Mouse (Mus musculus): ENCODE results near the gene Tgfbr3.
"Not testable (repeated sequence)": the region's sequence is repeated elsewhere in the genome, so short reads cannot be mapped to it uniquely, and the experiment has no call there.

The Tgfbr3 gene

DNA sequence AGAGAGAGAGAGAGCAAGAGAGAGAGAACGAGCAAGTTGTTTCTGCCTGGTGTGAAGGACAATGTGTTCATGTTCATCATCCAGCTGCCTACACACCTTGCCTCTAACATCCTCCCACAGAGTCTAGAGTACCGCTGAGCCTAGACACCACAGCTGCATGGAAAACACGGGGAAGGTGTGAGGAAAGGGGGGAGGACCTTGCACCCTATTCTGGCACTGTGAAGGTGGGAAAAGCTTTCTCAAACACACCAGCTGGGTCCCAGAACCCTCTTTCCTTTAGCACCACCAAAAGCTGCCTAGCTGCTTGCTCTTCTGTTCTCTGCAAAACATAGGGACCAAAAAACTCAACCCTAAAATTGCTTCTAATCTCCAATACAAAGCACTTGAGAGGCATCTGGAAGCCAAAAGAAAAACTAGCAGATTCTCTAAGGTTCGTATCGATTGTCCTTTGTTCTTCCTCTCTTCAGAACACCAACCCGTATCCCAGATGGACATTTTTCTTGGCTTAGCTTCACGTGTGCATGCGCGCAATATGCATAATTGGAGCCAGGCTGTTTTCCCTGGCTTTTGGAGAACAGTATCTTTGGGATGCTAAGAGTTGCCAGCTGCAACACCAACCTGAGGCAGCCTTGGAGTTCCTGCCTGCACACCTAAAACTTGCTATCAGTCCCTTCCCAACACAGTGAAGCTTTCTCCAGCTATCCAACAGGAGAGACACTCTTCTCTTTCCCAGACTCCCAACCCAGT lies 6.7 kb downstream of the Tgfbr3 start:
- no peak for DNase-seq (ENCODE audit: low spot score in 2 of 2)

DNA sequence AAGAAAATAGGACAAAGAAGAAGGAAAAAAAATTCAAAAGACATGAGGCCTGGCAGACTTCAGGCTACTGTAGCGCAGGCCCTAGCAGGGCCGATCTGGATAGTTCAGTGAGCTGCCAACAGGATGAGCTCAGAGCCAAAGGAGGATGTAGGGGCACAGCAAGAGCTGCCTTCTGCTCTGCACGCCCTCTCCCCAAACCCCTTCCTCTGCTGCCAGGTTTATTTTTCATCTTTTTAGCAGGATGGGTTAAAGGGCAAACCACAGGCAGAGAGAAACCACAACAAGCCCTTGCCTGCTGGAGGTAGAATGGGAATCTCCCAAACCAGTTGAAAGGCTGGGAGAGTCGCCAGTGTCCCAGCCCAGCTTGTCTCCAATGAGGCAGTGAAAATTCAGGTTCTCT lies 10.2 kb downstream of the Tgfbr3 start:
- DNase-seq (ENCODE audit: low spot score in 2 of 2), result no peak

DNA sequence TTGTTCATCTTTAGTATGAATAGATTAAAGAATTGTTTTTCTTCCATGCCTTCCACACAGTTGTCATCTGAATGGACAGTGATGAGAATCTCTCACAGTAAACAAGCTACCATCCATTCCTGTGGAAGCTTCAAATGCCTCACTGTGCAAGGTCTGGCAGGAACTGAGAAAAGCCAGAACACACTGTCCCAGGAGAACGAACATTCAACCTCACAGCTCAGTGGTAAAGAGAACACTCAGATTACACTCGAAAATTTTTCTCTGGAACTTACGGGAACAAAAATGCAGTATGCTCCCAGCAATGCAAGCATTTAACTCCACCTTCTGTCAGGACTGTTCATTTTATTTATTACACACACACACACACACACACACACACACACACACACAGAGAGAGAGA lies 13.2 kb downstream of the Tgfbr3 start:
- DNase-seq (ENCODE audit: low spot score in 2 of 2), result no peak

DNA sequence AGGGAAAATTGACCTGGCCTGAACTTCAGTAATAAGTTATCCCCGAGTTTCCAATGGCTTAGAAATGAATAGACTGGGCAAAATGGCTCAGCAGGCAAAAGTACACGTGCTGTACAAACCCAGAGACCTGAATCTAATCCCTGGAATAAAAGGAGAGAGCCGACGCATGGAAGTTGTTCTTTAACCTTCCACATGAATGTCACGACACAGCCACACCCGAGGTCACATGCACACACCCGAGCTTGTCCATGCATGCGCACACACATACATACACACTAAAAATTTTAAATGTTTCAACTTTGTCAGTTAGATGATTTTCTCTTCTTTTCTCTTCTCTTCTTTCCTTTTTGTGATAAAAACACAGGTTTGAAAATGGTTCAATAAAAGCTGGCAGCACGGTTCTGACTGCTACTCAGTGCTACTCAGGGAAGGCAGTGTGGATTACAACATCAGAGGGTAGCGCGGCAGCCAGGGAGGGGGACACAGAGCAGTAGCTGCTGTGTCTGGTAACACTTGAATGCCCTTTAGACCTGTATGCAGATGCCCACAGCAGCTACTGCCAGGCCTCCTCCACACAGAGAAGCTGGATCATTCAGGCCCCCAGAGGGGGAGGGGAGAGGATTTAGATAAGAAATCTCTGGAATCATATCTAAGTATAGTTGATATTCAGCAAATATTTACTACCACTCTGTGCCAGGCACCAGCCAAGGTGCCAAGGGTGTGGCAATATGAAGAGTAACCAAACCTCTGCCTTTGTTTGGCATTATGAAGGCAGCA lies 17.0 kb downstream of the Tgfbr3 start:
- no peak for DNase-seq (ENCODE audit: low spot score in 2 of 2)

DNA sequence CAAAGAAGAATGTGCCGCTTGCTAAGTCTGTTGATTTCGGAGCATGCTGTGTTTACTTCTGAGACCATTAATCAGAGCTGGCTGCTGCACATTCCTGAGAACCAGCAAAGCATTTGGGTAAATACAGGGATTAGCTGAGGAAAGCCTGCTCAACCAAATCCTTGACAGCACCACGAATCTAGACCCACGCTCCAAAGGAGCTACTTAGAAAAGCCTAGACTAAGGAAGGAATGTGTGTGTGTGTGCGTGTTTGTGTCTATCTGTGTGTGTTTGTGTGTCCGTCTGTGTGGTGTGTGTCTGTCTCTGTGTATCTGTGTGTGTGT lies 20.5 kb downstream of the Tgfbr3 start:
- no peak for DNase-seq (ENCODE audit: low spot score in 2 of 2)

DNA sequence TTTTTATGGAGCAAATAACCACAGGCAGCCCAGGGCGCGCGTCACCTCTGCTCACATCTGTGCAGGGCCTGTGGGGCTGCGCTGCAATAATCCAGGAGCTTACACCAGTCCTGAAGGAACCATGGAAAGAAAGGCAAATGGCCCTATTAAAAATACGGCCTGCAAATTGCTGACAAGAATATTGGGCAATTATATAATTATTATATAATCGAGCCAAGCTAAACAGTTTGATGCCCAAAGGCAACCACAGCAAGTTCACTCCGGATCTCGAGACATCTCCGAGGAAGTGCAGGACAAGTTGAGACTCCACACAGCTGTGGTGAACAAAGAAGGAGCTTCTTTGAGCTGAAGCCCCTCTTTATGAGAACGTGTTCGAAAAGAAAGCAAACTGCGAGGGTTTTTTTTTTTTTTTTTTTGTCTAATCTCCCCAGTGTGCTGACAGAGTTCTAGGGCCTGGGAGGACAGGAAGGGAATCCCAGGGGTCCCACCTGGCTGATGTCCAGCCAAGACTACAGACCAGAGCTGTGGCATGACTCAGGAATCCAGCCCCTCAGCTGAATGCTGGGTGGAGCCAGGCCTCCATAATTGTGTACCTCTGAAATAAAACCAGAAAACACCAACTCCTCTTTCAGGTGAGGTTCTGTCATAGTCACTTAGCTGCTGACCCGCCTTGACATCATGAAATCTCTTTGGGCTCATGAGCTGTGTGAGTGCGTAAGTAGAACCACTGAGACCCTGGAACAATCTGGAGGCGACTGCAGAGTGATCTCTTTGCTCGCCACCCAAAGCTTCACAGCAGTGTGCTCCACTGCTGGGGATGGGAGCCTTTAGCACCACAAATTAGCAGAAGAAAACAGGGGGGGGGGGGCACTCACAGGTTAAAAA lies 21.1 kb downstream of the Tgfbr3 start:
- DNase-seq (ENCODE audit: low spot score in 2 of 2), result no peak

DNA sequence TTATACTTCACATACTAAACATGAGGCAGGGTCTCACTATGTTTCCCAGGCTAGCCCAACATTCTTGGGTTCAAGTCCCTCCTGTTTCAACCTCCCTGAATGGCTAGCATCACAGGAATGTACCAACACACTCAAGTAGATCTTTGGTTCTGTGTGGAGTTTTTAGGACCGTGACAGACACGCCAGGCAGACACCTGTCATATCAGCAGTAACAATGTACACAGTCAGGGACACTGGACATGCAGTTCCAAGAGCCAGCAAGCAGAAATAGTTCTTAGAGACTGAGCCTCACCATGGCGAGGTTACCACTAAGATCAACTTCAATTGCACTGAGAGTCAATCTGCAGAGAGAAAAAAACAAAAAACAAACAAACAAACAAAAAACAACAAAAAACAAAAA lies 22.9 kb downstream of the Tgfbr3 start:
- no peak for DNase-seq (ENCODE audit: low spot score in 2 of 2)

DNA sequence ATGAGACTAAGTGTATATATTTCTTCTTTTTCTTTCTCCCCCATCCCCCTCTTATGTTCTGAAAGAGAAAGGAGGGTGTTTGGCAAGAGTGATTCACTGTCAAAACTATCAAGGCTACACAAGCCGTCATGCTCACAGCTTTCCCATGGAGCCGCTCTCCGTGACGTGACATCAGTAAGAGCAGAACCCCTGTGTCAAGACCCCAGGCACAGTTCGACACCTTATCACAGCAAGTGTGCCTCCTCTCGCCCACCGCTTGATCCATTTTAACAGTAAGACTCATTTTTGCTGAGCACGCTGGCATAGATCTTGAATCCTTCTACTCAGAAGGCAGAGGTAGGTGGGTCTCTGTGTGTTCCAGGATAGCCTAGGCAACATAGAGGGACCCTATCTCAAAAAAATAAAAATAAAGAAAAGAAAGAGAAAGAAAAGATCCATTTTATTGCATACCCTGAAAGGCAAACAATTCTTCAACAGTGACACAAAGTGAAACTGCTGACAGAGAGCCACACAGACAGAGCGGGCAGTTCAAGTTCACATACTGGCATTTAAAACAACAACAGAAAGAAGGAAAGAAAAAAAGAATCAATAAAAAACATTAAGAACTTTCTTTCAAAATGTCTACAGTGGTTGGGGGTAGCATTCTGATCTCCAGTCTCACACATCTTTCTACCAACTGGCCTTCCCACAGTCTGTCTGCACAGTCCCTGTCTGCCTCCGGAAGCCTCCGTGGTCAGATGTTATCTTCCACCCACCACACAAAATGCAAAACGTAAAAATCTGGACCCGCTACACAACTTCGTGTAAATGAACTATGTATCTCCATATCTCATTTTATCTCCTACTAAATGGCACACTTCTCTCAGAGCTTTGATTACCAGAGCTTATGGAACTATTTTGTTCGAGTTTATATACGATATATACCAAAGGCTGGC lies 24.7 kb downstream of the Tgfbr3 start:
- peak; percentile 22 for DNase-seq (ENCODE audit: low spot score in 2 of 2)

DNA sequence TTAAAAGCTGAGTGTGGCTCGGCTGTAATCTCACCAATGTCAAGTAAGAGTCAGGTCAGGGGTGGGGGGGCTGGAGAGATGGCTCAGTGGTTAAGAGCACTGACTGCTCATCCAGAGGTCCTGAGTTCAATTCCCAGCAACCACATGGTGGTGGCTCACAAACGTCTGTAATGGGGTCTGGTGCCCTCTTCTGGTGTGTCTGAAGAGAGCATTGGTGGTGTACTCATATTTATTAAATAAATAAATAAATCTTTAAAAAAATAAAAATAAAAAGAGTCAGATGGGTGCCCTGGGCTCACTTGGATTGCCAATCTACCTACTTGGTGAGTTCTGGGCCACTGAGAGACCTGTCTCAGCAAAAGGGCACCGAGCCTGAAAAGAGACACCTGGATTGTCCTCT lies 25.6 kb downstream of the Tgfbr3 start:
- no peak for DNase-seq (ENCODE audit: low spot score in 2 of 2)

DNA sequence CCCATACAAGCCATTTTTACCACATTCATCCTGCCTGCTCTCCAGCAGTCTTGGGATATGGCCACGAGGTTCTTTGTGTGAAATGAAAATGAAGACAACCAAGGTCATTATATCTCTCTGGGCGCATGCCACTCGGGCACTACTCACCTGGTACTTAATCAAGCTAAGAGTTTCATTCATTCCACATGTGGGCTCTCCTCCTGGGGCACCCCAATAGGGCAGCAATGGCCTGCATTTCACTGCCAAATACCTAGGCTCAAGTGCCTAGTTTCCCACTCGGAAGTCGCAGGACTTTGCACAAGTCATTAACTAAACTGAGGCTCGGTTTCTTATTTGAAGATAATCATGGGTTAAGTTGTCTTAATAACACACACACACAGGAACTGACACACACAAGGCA lies 27.5 kb downstream of the Tgfbr3 start:
- DNase-seq (ENCODE audit: low spot score in 2 of 2), result no peak

DNA sequence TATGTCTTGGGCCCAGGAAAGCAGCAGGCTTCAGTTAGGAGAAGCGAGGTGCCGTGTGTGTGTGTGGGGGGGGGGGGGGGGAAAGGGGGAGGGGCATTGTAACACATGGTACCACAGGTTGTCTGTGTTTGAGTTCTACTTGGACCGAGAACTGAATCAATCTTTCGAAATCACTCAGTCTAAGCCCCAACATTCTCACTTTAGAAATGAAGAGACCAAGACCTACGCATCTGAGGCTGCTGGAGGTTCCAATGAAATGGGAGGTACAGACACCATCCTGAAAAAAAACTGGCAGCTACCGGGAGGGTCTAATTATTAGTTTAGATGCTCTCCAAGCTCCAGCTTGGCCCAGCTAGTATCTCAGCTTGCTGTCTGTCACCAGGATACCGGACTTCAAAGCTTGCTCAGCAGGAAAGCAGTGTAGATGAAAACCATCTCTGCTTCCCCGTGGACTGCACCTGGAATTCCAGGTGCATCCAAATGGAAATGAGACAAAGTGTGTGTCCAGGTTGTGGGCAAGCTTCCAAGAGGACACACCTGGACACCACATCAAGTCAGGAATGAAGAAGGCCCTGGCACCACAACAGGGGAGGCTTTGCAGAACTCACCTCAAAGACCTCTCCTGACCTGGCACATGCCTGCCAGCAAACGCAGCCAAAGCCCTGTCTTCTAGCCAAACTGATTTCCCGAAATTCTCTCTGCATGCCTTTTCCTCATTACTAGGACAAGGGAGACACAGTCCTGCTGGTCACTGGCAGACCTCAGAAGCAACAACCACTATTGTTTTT lies 28.5 kb downstream of the Tgfbr3 start:
- DNase-seq (ENCODE audit: low spot score in 2 of 2), result no peak

DNA sequence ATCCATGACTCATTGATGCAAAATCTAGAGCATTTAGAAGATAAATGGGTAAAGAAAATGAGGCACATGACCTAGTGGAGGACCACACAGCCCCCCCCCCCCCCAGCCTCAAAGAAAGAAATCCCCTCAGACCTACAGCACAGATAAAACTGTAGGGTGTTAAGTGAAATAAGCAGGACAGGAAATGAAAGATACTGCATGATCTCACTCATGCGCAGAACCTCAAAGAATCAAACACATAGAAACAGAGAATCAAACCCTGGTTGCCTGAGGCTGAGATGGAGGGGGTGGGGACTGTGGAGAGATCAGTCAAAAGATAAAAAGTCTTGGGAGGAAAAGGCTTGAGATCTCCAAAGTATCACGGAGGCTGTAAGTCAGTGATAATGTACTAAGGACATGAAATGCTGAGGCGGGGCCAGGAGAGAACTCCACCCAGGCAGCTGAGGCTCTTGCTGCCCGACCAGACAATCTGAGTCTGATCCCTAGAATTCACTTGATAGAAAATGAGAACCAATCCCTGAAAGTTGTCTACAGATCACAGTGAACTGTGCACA lies 29.9 kb downstream of the Tgfbr3 start:
- DNase-seq (ENCODE audit: low spot score in 2 of 2), result no peak

DNA sequence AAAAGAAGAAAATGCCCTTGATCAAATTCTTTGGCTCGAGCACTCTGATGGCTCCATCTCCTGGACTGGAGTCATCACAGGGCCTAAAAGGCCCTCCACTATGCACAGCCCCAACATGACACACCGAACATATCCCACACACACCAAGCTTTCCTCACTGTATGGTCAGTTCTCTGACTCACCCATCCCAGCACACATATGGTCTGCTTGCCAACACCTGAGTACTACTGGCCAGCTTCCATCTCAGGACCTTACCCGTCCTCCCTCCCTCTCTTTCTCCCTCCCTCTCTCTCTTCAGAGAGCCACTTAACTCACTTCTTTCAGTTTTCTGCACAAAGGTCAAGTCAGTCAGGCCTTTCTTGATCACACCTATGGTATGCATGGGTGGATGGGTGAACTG lies 36.0 kb downstream of the Tgfbr3 start:
- DNase-seq (ENCODE audit: low spot score in 2 of 2), result no peak

DNA sequence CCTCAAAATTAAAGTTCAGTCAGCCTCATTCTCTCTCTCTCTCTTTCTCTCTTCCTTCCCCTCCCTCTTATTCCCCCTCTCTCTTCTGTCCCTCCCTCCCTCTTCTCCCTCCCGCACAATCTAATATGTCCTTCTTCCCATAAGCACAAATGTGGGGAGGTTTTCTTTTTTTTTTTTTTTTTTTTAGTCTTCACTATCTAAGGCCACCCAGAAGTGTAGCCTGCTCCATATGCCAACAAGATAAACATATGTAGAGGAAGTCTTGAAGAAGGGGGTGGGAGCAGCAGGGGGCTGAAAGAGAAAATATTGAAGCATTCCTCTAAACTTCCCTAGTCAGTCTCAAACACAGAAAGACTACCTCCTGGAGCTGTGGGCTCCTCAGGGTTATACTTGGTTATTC lies 37.0 kb downstream of the Tgfbr3 start:
- no peak for DNase-seq (ENCODE audit: low spot score in 2 of 2)

DNA sequence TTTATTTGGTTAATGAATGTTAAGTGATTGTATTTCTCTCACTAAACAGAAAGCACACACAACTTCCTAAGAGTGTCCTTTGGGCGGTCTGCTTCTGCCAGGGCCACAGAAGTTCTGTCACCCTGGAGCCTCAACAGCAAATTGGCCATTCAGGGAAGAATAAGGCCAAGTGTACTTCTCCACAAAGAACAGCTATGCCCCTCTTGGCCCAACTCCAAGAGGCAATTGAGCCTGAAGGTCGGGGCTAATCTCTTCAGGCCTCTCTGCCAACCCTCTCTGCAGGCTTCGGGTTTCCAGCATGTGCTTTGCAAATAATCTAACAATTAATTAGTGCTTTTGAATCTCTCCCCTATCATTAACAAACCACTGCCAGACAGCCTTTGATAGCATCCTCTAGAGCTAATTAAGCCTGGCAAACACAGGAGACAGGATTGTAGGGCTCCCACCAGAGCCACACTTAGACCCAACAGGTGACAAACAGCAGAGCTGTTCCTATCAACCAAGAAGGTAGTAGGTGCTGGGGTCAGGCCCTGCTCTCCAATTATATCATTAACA lies 37.6 kb downstream of the Tgfbr3 start:
- DNase-seq (ENCODE audit: low spot score in 2 of 2), result no peak

DNA sequence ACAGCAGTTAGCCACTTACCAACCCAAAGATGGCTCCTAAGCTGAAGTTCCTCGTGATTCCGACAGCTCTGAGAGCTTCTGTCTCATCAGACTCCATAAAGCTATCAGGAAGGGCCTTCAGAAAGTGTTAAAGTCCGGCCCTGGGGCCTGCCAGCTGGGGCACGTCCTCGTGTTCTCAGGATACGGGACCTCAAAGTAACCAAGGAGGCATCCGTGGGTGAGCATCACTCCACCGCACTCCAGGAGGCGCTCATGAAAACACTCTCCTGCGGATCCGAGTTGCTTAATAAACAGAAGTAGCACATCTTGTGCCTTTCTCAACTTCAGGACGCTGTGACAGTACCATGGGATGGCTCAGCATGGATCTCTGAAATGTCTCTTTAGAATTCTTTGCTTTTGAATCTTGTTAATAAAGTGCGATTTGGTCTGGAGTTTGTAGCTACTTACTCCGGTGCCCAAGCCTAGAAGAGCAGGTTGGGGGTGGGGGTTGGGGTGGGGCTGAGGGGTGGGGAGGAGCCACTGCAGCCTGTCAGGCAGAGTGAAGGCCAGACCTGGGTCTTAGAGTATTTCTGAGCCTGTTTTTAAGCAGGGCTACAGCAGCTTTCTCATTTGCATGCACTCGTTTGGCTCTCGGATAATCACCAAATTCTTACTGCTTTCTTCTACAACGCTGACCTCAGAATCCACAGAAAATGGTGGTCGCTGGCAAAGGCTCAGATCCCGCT lies 38.7 kb downstream of the Tgfbr3 start:
- DNase-seq (ENCODE audit: low spot score in 2 of 2), result no peak

DNA sequence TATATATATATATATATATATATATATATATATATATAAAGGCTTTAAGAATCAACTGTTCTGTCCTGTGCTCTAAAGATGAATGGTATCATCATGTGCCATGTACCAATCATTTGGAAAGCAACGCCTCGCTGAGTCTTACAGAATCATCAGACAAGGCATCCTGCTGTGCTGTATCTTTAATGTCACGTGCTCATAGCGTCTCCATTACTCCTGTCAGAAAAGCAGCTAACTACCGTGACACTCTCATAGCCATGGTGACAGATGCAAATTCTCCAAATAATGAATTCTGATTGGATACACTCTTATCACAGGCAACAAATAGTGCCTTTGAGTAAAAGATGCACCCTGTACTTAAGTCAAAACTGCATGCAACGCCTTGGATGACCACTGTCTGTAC lies 40.7 kb downstream of the Tgfbr3 start:
- no peak for DNase-seq (ENCODE audit: low spot score in 2 of 2)

DNA sequence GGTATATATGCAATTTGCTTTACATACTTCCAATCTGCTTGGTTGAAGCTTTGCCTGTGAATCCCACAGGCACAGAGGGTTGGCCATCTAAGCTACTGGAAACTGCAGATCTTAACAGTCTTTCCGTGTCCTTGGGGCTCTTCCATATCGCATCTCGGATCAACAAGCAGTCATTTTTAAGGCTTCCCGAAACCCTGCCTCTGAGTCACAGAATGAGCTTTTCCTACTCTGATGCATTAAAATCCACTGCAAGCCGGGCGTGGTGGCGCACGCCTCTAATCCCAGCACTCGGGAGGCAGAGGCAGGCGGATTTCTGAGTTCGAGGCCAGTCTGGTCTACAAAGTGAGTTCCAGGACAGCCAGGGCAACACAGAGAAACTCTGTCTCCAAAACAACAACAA lies 41.1 kb downstream of the Tgfbr3 start:
- DNase-seq (ENCODE audit: low spot score in 2 of 2), result not testable (repeated sequence)

DNA sequence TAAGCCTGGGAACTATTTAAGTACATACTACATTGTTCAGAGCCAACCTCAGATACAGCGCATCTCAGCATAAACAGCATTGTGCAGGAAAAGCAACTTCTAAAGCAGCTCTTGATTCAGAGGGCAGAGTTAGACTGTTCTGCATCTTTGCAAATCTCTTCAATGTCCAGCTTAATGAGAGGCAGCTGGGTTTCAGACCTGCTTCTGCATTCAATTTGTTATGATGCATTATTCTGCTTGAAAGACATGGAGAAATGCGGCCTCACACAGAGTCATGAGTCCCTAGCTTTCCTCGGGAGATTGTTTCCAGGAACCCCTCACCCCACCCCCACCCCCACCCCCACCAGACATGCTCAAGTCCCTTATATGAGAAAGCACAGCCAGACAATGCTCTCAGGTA lies 41.6 kb downstream of the Tgfbr3 start:
- no peak for DNase-seq (ENCODE audit: low spot score in 2 of 2)

Measured in natural killer cell, adult 2 months (primary cell).